Mouse (Mus musculus): ENCODE results near the gene Hmga1b.
"Not testable (repeated sequence)": the region's sequence is repeated elsewhere in the genome, so short reads cannot be mapped to it uniquely, and the experiment has no call there.

The Hmga1b gene

DNA sequence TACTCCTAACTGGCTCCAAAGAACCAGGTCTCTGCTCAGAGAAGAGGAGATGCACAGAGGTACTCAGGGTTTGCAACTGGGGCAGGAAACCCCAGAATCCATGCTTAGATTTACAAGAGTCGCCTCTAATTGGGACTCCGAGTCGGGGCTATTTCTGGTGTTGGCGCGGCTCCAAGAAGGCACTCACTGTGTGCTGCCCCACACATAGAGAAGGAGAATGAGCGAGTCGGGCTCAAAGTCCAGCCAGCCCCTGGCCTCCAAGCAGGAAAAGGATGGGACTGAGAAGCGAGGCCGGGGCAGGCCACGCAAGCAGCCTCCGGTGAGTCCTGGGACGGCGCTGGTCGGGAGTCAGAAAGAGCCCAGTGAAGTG, at the start of gene Hmga1b:
Gene Hmga1b (plus strand): TSS at position 123 of the 370 bp plus-strand sequence.
- DNase-seq (ENCODE audit: low spot score) = not testable (repeated sequence)

DNA sequence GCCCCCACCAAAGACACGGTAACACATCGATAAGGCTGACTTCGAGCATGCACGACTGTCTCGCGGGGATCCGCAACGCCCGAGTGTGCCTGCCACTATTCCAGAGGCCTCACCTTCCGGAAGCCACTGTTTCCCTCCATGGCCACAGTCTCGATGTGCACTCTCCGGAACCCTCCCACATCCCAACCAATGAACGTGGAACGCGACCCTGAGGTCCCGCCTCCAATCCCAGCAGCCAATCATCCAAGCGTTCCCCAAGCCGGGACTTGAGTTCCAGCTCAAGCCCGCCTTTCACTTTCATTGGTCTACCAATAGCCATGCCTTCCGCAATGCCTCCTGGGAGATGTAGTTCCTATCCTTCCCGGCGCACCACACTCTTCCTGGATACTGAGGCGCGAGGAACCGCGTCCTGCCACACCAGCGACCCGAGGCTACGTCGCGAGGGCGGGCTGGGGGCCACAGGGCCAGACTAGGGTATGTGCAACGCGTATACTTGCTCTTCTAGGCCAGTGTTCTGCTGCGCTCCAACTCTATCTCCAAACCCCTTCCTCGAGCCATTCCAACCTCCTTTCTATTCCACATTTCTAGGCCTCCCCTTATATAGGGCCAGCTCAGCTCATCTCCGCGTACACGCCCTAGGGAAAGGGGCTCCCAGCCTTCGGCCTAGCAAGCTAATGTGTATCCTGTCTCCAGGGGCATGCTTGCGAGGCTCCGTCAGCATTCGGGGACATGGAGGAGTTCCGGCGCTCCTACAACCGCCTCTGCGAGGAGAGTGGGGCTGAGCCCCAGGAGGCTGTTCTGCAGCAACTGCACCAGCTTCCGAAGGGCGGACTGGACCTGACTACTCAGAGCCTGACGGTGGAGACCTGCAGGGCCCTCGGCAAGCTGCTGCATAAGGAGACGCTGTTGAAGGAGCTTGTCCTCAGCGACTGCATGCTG, 48.7 kb upstream of the Hmga1b start, which contains the start of the genes Cenpx and Lrrc45:
Gene Cenpx (minus strand): TSS at position 159 of the 939 bp plus-strand sequence.
Gene Lrrc45 (plus strand): TSS at position 346 of the 939 bp plus-strand sequence.
- peak; percentile 97 for DNase-seq (ENCODE audit: low spot score)

DNA sequence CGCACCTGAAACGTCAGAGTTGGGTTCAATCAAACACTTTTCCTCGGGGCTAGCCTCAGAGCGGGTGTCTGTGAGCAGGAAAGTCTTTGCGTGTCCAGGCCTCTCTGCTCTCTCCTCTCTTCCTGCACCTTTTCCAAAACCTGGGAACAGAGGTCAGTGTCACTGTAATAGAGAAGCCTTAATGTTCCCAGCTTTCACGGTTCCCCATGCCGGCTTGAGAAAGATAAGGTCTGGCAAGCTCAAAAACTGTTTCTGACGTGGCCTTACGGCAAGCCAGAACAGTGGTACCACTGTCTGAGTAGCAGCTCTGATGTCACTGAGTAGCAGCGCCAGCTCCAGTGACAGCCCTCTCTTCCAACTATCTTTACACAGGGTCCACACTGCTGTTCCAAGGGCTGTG, 48.0 kb upstream of the Hmga1b start:
- no peak for DNase-seq (ENCODE audit: low spot score)

DNA sequence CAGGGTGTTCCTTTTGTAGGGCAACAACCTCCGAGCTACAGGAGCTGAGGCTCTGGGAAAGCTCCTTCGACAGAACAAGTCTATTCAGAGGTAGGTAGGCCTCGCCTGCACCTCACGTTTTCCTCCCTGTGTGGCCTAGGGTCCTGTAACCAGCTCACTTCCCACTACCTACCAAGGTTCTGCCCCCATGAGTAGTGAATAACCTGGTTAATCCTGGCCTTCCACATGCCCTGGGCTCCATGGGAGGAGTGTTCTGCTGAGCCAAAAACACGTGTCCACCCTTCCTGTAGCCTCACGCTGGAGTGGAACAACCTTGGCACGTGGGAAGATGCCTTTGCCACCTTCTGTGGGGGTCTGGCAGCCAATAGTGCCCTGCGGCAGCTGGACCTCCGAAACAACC, 47.5 kb upstream of the Hmga1b start:
- no peak for DNase-seq (ENCODE audit: low spot score)

DNA sequence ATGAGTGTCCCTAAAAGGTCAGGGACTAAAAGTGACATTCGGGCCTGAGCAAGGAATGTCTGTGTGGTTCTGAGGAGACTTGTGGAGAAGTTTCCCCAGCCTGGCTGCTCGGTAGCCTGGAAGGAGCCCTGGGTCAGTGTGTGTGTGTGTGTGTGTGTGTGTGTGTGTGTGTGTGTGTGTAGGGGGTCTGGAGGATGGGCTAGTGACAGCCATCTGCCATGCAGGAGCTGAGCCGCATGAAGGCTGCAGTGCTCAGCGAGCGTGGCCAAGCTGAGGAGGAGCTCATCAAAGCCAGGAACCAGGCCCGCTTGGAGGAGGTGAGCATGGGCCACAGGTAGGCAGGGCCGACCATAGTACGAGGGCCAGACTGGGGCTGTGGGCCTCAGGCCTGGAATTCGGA, 43.4 kb upstream of the Hmga1b start:
- no peak for DNase-seq (ENCODE audit: low spot score)

DNA sequence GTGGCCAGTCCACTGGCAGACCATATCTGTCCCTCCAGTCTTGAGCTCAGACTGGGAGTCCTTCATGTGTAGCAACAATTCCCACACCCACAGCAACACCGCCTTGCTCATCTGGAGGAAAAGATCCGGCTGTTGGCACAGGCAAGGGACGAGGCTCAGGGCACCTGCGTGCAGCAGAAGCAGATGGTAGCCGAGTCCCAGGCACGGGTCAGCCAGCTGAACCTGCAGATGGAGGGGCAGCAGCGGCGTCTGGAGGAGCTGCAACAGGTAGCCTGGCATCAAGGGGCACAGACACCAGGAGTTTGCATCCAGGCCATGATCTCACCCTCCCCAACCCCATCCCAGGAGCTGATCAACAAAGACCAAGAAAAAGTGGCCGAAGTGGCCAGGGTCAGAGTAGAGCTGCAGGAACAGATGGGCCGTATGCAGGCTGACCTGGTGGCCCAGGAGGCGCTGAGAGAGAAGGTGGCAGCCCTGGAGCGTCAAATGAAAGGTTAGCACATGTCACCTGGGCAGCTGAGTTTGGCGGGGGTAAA, 42.7 kb upstream of the Hmga1b start:
- no peak for DNase-seq (ENCODE audit: low spot score)

DNA sequence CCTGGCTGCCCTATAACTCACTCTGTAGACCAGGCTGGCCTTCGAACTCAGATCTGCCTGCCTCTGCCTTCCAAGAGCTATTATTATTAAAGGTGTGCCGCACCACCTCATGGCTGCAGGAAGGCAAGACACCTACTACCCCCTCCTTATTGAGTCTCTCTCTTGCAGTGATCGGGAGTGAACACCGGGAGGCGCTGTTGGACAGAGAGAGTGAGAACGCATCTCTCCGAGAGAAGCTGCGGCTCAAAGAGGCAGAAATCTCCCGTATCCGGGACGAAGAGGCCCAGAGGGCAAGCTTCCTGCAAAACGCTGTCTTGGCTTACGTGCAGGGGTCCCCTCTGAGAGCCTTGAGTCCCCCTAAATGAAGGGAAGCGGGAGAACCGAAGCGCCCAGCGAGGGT, 42.1 kb upstream of the Hmga1b start:
- DNase-seq (ENCODE audit: low spot score) = peak; percentile 72

DNA sequence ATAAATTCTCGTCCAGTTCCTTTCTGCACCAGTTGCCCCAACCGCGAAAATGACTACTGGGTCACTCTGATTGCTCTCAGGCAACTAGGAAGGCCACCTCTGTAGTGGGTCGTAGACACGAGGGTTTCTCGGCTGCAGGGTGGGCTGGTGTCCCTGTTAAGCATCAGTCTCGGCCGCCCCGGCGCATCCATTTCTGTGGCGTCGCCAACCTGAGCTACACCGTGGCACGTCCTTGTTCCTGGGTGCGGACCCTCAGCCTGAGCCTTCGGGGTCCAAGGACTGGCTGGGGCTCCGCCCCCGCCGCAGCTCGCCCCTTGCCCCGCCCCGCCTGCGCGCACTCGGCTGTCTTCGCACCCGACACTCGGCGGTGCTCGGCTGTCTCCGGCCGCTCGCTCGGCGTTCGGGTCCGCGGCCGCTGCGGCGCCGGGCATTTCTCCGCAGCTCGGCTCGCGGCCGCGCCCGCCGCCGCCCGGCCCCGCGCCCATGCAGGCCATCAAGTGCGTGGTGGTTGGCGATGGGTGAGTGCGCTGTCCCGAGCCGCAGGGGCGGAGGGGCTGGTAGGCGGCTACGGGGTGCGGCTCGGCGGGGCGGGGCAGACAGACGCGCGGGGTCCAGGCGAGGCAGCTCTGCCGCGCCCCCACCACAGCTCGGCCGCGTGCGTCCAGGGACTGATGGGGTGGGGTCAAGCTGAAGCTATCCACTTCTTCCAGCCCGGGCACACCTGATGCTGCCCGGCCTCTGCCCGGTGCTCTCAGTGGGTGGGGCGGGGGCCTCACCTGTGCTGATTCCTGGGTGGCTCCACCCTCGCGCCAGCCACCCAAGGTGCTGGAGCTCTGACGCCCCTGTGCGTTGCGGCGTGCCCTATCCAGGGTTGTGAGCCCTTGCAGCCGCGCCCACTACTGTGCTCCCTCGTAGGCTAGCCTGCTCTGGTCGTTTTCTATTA, 41.2 kb upstream of the Hmga1b start, which contains the start of gene Rac3:
Gene Rac3 (plus strand): TSS at position 347 of the 943 bp plus-strand sequence.
- no peak for DNase-seq (ENCODE audit: low spot score)

DNA sequence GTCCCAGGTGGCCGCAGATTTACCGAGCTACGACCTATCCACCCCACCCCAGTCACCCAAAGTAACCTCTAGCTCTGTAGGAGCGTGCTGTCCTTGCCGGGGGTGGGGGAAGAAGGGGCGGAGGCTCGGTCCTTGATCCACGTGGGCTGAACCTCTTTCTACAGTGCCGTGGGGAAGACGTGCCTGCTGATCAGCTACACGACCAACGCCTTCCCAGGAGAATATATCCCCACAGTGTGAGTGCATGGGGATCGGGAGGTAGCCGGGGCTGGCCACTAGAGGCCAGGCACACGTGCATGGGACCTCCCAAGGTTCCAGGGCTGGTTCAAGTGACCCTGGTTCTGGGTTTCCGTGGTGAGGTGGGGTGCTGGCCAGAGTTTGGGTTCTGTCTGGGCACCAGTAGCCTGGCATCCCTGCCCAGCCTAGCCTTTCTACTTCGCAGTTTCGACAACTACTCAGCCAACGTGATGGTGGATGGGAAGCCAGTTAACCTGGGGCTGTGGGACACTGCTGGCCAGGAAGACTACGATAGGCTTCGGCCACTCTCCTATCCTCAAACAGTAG, 40.4 kb upstream of the Hmga1b start:
- no peak for DNase-seq (ENCODE audit: low spot score)

DNA sequence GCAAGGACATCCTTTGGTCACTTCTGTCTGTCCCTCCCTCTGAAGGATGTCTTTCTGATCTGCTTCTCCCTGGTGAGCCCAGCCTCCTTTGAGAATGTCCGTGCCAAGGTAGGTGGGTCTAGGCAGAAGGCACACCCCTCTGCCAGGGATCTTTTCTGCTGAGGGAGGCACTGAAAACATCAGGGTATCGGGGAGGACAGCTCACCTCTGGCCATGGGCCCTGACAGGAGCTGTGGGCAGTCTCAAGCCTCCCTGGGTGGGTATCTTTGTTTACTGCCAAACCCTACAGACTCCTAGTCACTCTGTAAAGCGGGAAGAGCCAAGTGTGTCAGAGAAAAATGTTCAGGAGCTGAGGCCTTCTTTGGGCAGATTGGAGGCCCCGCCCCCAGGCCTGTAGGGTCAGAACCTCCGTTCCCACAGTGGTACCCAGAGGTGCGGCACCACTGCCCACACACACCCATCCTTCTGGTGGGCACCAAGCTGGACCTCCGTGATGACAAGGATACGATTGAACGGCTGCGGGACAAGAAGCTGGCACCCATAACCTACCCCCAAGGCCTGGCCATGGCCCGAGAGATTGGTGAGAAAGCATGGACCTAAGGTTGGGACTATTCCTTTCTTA, 39.7 kb upstream of the Hmga1b start:
- DNase-seq (ENCODE audit: low spot score) = no peak

DNA sequence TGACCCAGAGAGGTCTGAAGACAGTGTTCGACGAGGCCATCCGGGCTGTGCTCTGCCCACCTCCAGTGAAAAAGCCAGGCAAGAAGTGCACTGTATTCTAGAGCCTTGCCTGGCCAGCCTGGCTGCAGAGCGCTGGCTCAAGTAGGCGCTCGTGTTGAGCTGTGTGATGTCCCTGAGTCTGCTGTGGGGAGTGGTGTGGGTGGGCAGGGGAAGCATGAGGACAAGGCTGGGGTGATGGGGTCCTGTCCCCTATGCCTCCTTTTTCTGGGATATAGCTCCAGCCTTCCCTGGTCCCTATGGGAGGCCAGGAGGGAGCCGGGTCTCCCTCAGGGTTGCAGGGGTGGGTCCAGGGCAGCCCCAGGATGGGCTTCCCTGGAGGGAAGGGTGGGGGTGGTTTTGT, 39.1 kb upstream of the Hmga1b start:
- no peak for DNase-seq (ENCODE audit: low spot score)

DNA sequence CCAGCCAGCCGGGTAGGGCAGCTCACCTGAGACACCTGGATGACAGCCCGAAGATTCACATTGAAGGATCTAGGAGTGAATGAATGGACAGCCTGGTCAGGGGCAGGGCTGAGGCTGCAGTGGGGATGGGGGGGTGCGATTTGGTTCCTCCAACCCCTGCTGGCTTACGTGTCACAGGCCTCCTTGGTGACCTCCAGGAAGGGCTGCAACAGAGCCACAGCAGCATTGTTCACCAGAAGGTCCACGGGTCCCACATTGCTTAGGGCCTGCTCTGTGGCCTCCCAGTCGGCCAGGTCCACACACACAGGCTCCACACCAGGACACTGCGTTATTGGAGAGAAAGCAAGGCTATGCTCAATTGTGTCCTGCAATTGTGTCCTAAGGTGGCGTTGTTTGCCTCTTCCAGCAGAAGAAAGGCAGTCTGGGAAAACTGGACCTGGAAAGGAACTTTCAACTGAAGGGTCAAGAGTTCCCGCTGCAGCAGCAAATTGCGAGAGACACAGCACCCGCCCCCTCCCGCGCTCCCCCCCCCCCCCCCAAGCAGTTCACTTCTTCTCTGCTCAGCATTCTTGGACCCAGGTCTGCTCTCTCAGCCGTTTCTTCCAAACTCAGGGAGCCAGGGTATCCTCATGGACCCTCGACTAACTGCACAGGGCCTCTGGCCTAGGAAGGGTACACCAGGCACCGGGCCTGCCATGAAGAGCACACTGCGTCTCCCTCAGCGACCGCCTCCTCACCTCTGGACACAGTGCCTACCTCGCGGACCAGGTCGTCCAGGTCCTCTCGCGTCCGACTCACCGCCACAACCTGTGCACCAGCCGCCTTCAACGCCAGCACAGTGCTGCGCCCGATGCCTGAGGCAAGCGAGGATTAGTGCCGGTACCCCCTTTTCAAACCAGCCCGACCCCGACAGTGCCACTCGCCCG, 36.1 kb upstream of the Hmga1b start:
- DNase-seq (ENCODE audit: low spot score) = no peak

DNA sequence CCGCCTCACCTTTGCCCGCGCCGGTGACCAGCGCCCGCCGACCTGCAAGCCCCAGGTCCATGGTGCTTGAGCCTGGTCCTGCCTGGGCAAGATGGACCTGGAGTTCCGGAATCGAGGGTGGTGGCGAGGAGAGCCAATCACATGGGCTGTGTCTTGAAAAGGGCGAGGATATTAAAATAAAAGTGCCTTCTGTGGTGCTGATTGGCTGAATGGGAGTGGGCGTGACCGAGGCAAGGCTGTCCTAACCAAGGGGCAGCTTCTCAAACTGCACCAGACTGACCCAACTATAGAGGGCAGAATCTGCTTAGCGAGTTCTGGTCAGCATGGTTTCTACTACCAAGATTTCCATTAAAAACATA, 35.4 kb upstream of the Hmga1b start, which contains the start of gene Dcxr:
Gene Dcxr (minus strand): TSS at position 113 of the 359 bp plus-strand sequence.
- peak; percentile 89 for DNase-seq (ENCODE audit: low spot score)

DNA sequence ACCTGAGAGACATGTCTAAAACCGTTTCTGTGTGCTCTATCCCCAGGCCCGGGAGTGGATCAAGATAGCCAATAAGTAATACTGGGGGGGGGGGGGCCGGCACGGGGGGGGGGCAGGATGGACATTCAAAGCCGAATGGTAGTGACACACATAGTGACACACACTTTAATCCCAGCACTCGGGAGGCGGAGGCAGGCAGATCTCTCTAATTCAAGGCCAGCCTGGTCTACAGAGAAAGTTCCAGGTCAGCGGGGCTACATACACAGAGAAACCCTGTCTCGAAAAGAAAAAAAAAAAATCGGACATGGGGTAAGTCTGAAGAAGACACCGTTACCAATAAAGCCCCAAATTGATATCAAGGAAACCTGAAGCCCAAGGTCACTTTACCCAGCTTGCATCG, 35.0 kb upstream of the Hmga1b start:
- DNase-seq (ENCODE audit: low spot score) = no peak

DNA sequence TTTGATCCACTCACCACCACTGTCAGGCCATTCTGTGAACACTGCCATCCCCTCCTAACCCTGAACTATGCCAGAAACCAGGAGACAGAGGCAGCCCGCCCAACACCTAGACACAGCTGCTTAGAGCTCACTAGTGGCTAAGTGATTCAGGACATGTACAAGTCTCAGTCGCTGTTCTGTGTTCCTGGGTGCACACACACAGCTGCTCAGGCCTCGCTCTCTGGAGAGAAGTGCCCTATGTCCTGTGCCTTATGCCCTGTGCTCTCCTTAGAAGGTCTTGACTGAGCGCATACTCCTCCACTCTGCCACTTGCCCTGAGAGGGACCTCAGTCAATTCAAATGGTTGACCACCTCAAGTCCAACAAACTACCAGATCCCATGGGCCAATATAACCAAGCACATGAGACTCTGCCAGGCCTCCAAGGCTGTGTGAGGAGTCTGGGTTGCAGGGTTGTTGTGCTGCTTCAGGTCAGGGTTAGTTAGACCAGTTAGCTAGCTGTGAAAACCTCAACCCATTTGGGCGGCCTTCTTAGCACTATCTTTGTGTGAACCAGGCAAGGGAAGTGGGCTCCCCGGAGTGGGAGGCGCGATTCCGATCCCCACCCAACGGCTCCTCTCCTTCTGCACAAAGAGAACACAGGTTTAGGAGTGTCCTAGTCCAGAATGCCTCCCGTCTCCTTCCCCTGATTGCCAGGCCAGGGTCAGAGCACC, 33.9 kb upstream of the Hmga1b start:
- DNase-seq (ENCODE audit: low spot score) = no peak

DNA sequence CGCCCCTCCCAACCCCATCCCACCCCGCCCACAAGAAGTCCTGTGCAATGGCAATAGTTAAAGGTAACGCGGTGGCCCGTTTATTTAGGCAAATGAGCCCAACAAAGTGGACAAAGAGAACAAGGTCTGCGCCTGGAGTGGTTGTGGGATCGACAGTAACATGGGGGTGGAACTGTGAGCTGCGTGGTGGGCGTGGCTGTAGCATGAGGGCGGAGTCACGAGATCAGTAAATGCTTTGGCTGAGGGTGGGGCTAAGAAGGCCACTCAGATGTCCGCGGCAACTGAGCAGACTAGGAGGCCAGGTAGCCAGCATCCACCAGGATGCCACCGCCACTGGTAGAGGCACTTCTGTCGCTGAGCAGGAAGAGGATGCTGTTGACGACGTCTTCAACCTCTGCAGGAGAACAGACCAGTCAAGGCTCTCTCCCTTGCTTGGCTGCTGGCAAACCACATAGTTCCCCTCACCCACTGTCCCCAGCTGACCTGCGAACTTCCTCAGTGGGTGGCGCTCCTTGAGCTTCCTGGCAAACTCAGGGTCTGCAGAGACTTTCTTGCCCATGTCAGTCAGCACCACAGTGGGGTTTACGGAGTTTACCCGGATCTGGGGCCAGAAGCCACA, 33.1 kb upstream of the Hmga1b start:
- DNase-seq (ENCODE audit: low spot score) = not testable (repeated sequence)

DNA sequence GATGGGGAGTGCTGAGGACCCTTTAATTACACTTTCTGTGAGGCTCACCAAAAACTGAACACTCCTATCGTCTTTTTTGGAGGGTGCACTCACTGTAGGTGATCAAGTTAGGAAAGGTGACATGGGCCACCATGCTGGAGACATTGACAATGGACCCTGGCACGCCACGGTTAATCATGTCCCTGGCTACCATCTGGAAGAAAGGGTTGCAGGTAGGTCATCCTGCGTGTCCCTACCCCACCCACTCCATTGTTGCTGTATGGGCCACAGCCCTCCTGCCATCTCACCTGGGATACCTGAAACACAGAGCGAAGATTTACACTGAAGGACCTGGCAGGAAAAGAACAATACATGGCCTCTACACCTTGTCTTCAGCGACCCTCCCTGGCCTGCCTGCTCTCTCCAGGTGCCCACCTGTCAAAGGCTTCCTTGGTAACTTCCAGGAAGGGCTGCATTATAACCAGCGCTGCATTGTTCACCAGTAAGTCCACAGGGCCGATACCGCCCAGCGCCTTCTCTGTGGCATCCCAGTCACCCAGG, 32.2 kb upstream of the Hmga1b start:
- DNase-seq (ENCODE audit: low spot score) = no peak

DNA sequence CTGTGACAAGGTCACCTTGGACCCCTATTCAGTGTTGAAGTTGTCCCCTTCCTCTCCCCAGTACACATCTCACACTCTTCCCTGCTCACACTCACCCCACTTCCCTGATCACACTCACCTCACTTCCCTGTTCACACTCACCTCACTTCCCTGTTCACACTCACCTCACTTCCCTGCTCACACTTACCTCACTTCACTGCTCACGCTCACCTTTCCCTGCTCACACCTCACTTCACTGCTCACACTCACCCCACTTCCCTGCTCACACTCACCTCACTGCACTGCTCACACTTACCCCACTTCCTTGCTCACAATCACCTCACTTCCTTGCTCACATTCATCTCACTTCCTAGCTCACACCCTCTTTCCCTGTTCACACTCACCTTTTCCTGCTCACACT, 31.2 kb upstream of the Hmga1b start:
- DNase-seq (ENCODE audit: low spot score) = no peak

Measured in ovary, adult 18-20 months (tissue).